In genomic region chr10:79668076-79668475, GRCm38 (mm10) we compare ENCODE assay signal across 16 mouse cellular contexts. TPM values are rescaled to one million over a fixed set of nuclear protein-coding genes. Genes with fewer than 3 reads are reported as not detected.
DNase-seq lines count a peak whose midpoint lies in the region; ATAC-seq and TF ChIP-seq lines count a peak whose summit lies in the region.
"Had no signal": no experiment of that assay in that cellular context is flagged by ENCODE, and none has a peak within 500 bp of the region (broad histone marks: within the 10 kb centered on the region; RNA-seq: fewer than 3 reads in every experiment).

No protein-coding gene starts in this region.

- peak overlapping the region; percentile 9; the same call in 1 of the 2 replicates for H3K9ac ChIP-seq in forebrain, embryonic 11.5 days (ENCODE audit: low read length)
- H3K9ac ChIP-seq in hindbrain, embryonic 15.5 days: peak overlapping the region; percentile 86
- peak overlapping the region; percentile 24; the same call in 1 of the 2 replicates for H3K9ac ChIP-seq in midbrain, postnatal 0 days (replicated peaks; ENCODE audit: low read length, poor library complexity, severe bottlenecking)
- H3K9ac ChIP-seq: liver, embryonic 12.5 days had no signal

- ATAC-seq in forebrain, embryonic 11.5 days (replicated peaks; ENCODE audit: low FRiP score): no peak
- no peak for ATAC-seq in hindbrain, embryonic 15.5 days (ENCODE audit: low FRiP score, low read depth)
- ATAC-seq in midbrain, postnatal 0 days (ENCODE audit: low FRiP score): no peak

- no peak overlapping the region for H3K4me3 ChIP-seq in forebrain, embryonic 11.5 days (ENCODE audit: low read depth, low read length)
- H3K4me3 ChIP-seq in hindbrain, embryonic 15.5 days: peak overlapping the region; percentile 78
- peak overlapping the region; percentile 95; the same call in 1 of the 2 replicates for H3K4me3 ChIP-seq in midbrain, postnatal 0 days (ENCODE audit: low read depth, low read length)

- DNase-seq in cerebellum, adult 9-11 months: peak; percentile 61
- DNase-seq in cerebellum, adult 11-12 months: no peak
- no peak for DNase-seq in forebrain, embryonic 11.5 days (ENCODE audit: low spot score)
- no peak for DNase-seq in midbrain, postnatal 0 days (ENCODE audit: low spot score)
- DNase-seq in MN1 (ENCODE audit: low spot score): no peak
- no peak for DNase-seq in lung, postnatal 25 days (ENCODE audit: low spot score)
- no peak for DNase-seq in lung, adult 18-20 months
- DNase-seq: kidney, adult 9 months had no signal

- no peak for TF ChIP-seq CTCF in midbrain, postnatal 0 days (IDR thresholded peaks at IDR 0.05)

- WGBS in forebrain, embryonic 11.5 days: 79% methylated on average over 5 of the region's 5 CpGs
- WGBS in hindbrain, embryonic 15.5 days: 83% methylated on average over 5 of the region's 5 CpGs
- 82% methylated on average over 5 of the region's 5 CpGs for WGBS in midbrain, postnatal 0 days

- H3K27me3 ChIP-seq in forebrain, embryonic 11.5 days (ENCODE audit: control insufficient read depth, insufficient read depth, low read length): no peaks in the 10 kb centered on the region
- H3K27me3 ChIP-seq in hindbrain, embryonic 15.5 days: no peaks in the 10 kb centered on the region
- H3K27me3 ChIP-seq in midbrain, postnatal 0 days (ENCODE audit: insufficient read depth, low read length): no peaks in the 10 kb centered on the region
- H3K27me3 ChIP-seq: embryonic facial prominence, embryonic 12.5 days had no signal

- no peaks in the 10 kb centered on the region for H3K9me3 ChIP-seq in forebrain, embryonic 11.5 days (ENCODE audit: control insufficient read depth, low read length)
- no peaks in the 10 kb centered on the region for H3K9me3 ChIP-seq in hindbrain, embryonic 15.5 days
- no peaks in the 10 kb centered on the region for H3K9me3 ChIP-seq in midbrain, postnatal 0 days (ENCODE audit: low read length)
- H3K9me3 ChIP-seq: embryonic facial prominence, embryonic 12.5 days; heart, embryonic 10.5 days; liver, embryonic 12.5 days had no signal

- peak overlapping the region; percentile 86; the same call in 1 of the 2 replicates for H3K4me2 ChIP-seq in forebrain, embryonic 11.5 days (ENCODE audit: low read depth, low read length, severe bottlenecking)
- peak overlapping the region; percentile 87 for H3K4me2 ChIP-seq in hindbrain, embryonic 15.5 days
- peak overlapping the region; percentile 92 for H3K4me2 ChIP-seq in midbrain, postnatal 0 days (ENCODE audit: low read depth, low read length, poor library complexity, severe bottlenecking)

- H3K36me3 ChIP-seq in forebrain, embryonic 11.5 days (ENCODE audit: control insufficient read depth, insufficient read depth, low read length): no peaks in the 10 kb centered on the region
- H3K36me3 ChIP-seq in hindbrain, embryonic 15.5 days: no peaks in the 10 kb centered on the region
- no peaks in the 10 kb centered on the region for H3K36me3 ChIP-seq in midbrain, postnatal 0 days (ENCODE audit: insufficient read depth, low read length)

- H3K4me1 ChIP-seq in forebrain, embryonic 11.5 days (replicated peaks; ENCODE audit: control insufficient read depth, insufficient read depth, low read length): peaks cover 13% of the 10 kb centered on the region
- peaks cover 27% of the 10 kb centered on the region for H3K4me1 ChIP-seq in hindbrain, embryonic 15.5 days (replicated peaks)
- peaks cover 14% of the 10 kb centered on the region for H3K4me1 ChIP-seq in midbrain, postnatal 0 days (ENCODE audit: insufficient read depth, low read length)

- no peak overlapping the region for H3K27ac ChIP-seq in forebrain, embryonic 11.5 days (ENCODE audit: low read depth, low read length)
- peak overlapping the region; percentile 97 for H3K27ac ChIP-seq in hindbrain, embryonic 15.5 days (replicated peaks)
- peak overlapping the region; percentile 99 for H3K27ac ChIP-seq in midbrain, postnatal 0 days (ENCODE audit: low read depth, low read length)
- H3K27ac ChIP-seq: liver, embryonic 12.5 days had no signal

RNA-seq across cellular contexts. Expression of gene Tpgs1, which starts 1.1 kb away (rescaled TPM):
- 59.7 and 65.2 TPM in 2 replicates for polyA plus RNA-seq in forebrain, embryonic 11.5 days (2014; fragmentation: Nextera tagmentation; extraction: Ambion mirVana)
- polyA plus RNA-seq in hindbrain, embryonic 15.5 days (2015; fragmentation: Nextera tagmentation; extraction: Ambion mirVana): 102 and 107 TPM in 2 replicates
- total RNA-seq in midbrain, postnatal 0 days (2014; rRNA removed): 80.9 and 85.9 TPM in 2 replicates
- polyA plus RNA-seq in midbrain, postnatal 0 days (2015; fragmentation: Nextera tagmentation; extraction: Ambion mirVana): 139 and 146 TPM in 2 replicates

RNA-seq across cellular contexts. Expression of gene Madcam1, which starts 3.7 kb away (rescaled TPM):
- polyA plus RNA-seq in forebrain, embryonic 11.5 days (2014; fragmentation: Nextera tagmentation; extraction: Ambion mirVana): 0.59 and 0.83 TPM in 2 replicates
- 0.87 and 1.2 TPM in 2 replicates for polyA plus RNA-seq in hindbrain, embryonic 15.5 days (2015; fragmentation: Nextera tagmentation; extraction: Ambion mirVana)
- 1.7 and 1.9 TPM in 2 replicates for total RNA-seq in midbrain, postnatal 0 days (2014; rRNA removed)
- 1.3 and 1.6 TPM in 2 replicates for polyA plus RNA-seq in midbrain, postnatal 0 days (2015; fragmentation: Nextera tagmentation; extraction: Ambion mirVana)
- total RNA-seq: adrenal gland, adult 18-20 months; gastrocnemius, postnatal 25 days; heart, postnatal 36 days; left cerebral cortex, postnatal 25 days had no signal

RNA-seq across cellular contexts. Expression of gene Cdc34, which starts 13.9 kb away (rescaled TPM):
- 180 and 185 TPM in 2 replicates for polyA plus RNA-seq in forebrain, embryonic 11.5 days (2014; fragmentation: Nextera tagmentation; extraction: Ambion mirVana)
- polyA plus RNA-seq in hindbrain, embryonic 15.5 days (2015; fragmentation: Nextera tagmentation; extraction: Ambion mirVana): 82.4 and 91.7 TPM in 2 replicates
- total RNA-seq in midbrain, postnatal 0 days (2014; rRNA removed): 65.8 and 99.4 TPM in 2 replicates
- polyA plus RNA-seq in midbrain, postnatal 0 days (2015; fragmentation: Nextera tagmentation; extraction: Ambion mirVana): 72.5 and 75.2 TPM in 2 replicates

RNA-seq across cellular contexts. Expression of gene Gzmm, which starts 20.7 kb away (rescaled TPM):
- 0.81 and 0.92 TPM in 2 replicates for polyA plus RNA-seq in forebrain, embryonic 11.5 days (2014; fragmentation: Nextera tagmentation; extraction: Ambion mirVana)
- polyA plus RNA-seq in hindbrain, embryonic 15.5 days (2015; fragmentation: Nextera tagmentation; extraction: Ambion mirVana): 1.3 and 1.4 TPM in 2 replicates
- total RNA-seq in midbrain, postnatal 0 days (2014; rRNA removed): 0.66 and 0.85 TPM in 2 replicates
- 1.2 and 1.4 TPM in 2 replicates for polyA plus RNA-seq in midbrain, postnatal 0 days (2015; fragmentation: Nextera tagmentation; extraction: Ambion mirVana)

RNA-seq across cellular contexts. Expression of gene Odf3l2, which starts 22.5 kb away (rescaled TPM):
- not detected in 2 replicates for polyA plus RNA-seq in forebrain, embryonic 11.5 days (2014; fragmentation: Nextera tagmentation; extraction: Ambion mirVana)
- polyA plus RNA-seq in hindbrain, embryonic 15.5 days (2015; fragmentation: Nextera tagmentation; extraction: Ambion mirVana): 0.13 and 0.43 TPM in 2 replicates
- 2.3 TPM in 1 of 2 replicates, not detected in the other for total RNA-seq in midbrain, postnatal 0 days (2014; rRNA removed)
- 1.6 and 2.1 TPM in 2 replicates for polyA plus RNA-seq in midbrain, postnatal 0 days (2015; fragmentation: Nextera tagmentation; extraction: Ambion mirVana)
- total RNA-seq: adrenal gland, adult 18-20 months; heart, postnatal 36 days had no signal
- polyA plus RNA-seq: embryonic facial prominence, embryonic 12.5 days; heart, embryonic 10.5 days; liver, embryonic 12.5 days had no signal

Comparison
In these comparisons a context has a peak if more than half of its experiments do, and no peak if none do; other contexts are left out.
1. H3K9ac ChIP-seq: peak in every context shown above with its lines; median percentile 86 in hindbrain, embryonic 15.5 days; 24 in midbrain, postnatal 0 days; 9 in forebrain, embryonic 11.5 days.